Mouse (Mus musculus) CD8-positive naive resting alpha-beta T cell, adult 2 months (primary cell): ENCODE data around the gene Resf1.
"Not testable (repeated sequence)": the region's sequence is repeated elsewhere in the genome, so short reads cannot be mapped to it uniquely, and the experiment has no call there.

Experiments
- DNase-seq, 2 experiments: peaks; one replicate each; pipeline ENCODE4 v3.0.0; 2022; ENCODE audit warnings: low read depth in 2 of 2, low spot score in 2 of 2

Resf1 gene

GRCm38 (mm10) chr6:149308956-149309932 lies at the start of gene Resf1:
Gene Resf1, plus strand, starts transcription at chr6:149309414.
- peak; percentile 82 to 85 for DNase-seq

GRCm38 (mm10) chr6:149260801-149261239 lies 48.4 kb upstream of the Resf1 start:
- DNase-seq: no peak

GRCm38 (mm10) chr6:149267951-149268350 lies 41.3 kb upstream of the Resf1 start:
- no peak for DNase-seq

GRCm38 (mm10) chr6:149278248-149278731 lies 30.9 kb upstream of the Resf1 start:
- DNase-seq: no peak

GRCm38 (mm10) chr6:149278866-149279265 lies 30.3 kb upstream of the Resf1 start:
- no peak for DNase-seq

GRCm38 (mm10) chr6:149280511-149280910 lies 28.7 kb upstream of the Resf1 start:
- no peak for DNase-seq

- not testable (repeated sequence) for DNase-seq
Observed at GRCm38 (mm10) chr6:149288190-149288589, 21.0 kb upstream of the Resf1 start.

GRCm38 (mm10) chr6:149303231-149303630 lies 6.0 kb upstream of the Resf1 start:
- DNase-seq: not testable (repeated sequence)

- no peak for DNase-seq
Observed at GRCm38 (mm10) chr6:149307092-149307491, 2.1 kb upstream of the Resf1 start.

GRCm38 (mm10) chr6:149307801-149308200 lies 1.4 kb upstream of the Resf1 start:
- DNase-seq: peak; percentile 35 to 42

- no peak for DNase-seq
Observed at GRCm38 (mm10) chr6:149310226-149310625, 1.0 kb downstream of the Resf1 start.

GRCm38 (mm10) chr6:149311044-149311443 lies 1.8 kb downstream of the Resf1 start:
- no peak for DNase-seq

GRCm38 (mm10) chr6:149311778-149312177 lies 2.6 kb downstream of the Resf1 start:
- DNase-seq: no peak

- no peak for DNase-seq
Observed at GRCm38 (mm10) chr6:149312221-149312620, 3.0 kb downstream of the Resf1 start.

GRCm38 (mm10) chr6:149314918-149315317 lies 5.7 kb downstream of the Resf1 start:
- no peak for DNase-seq

GRCm38 (mm10) chr6:149323523-149324241 lies 14.5 kb downstream of the Resf1 start:
- DNase-seq: no peak

GRCm38 (mm10) chr6:149324242-149324633 lies 15.0 kb downstream of the Resf1 start:
- DNase-seq: no peak

GRCm38 (mm10) chr6:149329071-149329470 lies 19.9 kb downstream of the Resf1 start:
- no peak for DNase-seq

GRCm38 (mm10) chr6:149330332-149330731 lies 21.1 kb downstream of the Resf1 start:
- no peak for DNase-seq

- DNase-seq: no peak
Observed at GRCm38 (mm10) chr6:149333036-149333435, 23.8 kb downstream of the Resf1 start.

GRCm38 (mm10) chr6:149337990-149338389 lies 28.8 kb downstream of the Resf1 start:
- no peak for DNase-seq

GRCm38 (mm10) chr6:149338622-149339021 lies 29.4 kb downstream of the Resf1 start:
- DNase-seq: no peak
